Mouse (Mus musculus) kidney, postnatal 4 days (tissue): ENCODE measurements around the gene Klhl5.
A peak's percentile ranks its signal among the peaks of the same experiment; 100 is the strongest.

Source experiments
- DNase-seq, 2 experiments: peaks; one replicate each; pipeline ENCODE4 v3.0.0; 2021; ENCODE audit warnings: mixed read lengths in 2 of 2

Klhl5 gene

GRCm38 (mm10) chr5:65213321-65213720 lies 106.0 kb downstream of the Klhl5 start:
- peak; percentile 58 to 63 for DNase-seq
